Mouse (Mus musculus) lung, postnatal 14 days (tissue): Measurements from ENCODE around the gene Lrrc28.
A peak's percentile ranks its signal among the peaks of the same experiment; 100 is the strongest.
"Not testable (repeated sequence)": the region's sequence is repeated elsewhere in the genome, so short reads cannot be mapped to it uniquely, and the experiment has no call there.

Experiments
- DNase-seq: peaks from one replicate; pipeline ENCODE4 v3.0.0; 2021

Lrrc28 gene

GRCm38 (mm10) chr7:67525886-67526580 is 119.0 kb downstream of the Lrrc28 start:
- DNase-seq: no peak

GRCm38 (mm10) chr7:67524069-67524468 is 121.0 kb downstream of the Lrrc28 start:
- DNase-seq: not testable (repeated sequence)

- DNase-seq: no peak
Observed at GRCm38 (mm10) chr7:67523400-67523799, 121.7 kb downstream of the Lrrc28 start.

- not testable (repeated sequence) for DNase-seq
Observed at GRCm38 (mm10) chr7:67521731-67522130, 123.3 kb downstream of the Lrrc28 start.

- DNase-seq: peak; percentile 13
Observed at GRCm38 (mm10) chr7:67520959-67521358, 124.1 kb downstream of the Lrrc28 start.

GRCm38 (mm10) chr7:67520001-67520400 is 125.1 kb downstream of the Lrrc28 start:
- no peak for DNase-seq

- no peak for DNase-seq
Observed at GRCm38 (mm10) chr7:67515621-67516020, 129.4 kb downstream of the Lrrc28 start.

GRCm38 (mm10) chr7:67514893-67515292 is 130.2 kb downstream of the Lrrc28 start:
- peak; percentile 69 for DNase-seq

GRCm38 (mm10) chr7:67514380-67514779 is 130.7 kb downstream of the Lrrc28 start:
- DNase-seq: peak; percentile 53

GRCm38 (mm10) chr7:67513656-67514055 is 131.4 kb downstream of the Lrrc28 start:
- no peak for DNase-seq

- no peak for DNase-seq
Observed at GRCm38 (mm10) chr7:67511606-67512005, 133.5 kb downstream of the Lrrc28 start.

- DNase-seq: no peak
Observed at GRCm38 (mm10) chr7:67503281-67504010, 141.6 kb downstream of the Lrrc28 start.

GRCm38 (mm10) chr7:67502631-67503030 is 142.4 kb downstream of the Lrrc28 start:
- DNase-seq: no peak

GRCm38 (mm10) chr7:67500878-67501277 is 144.2 kb downstream of the Lrrc28 start:
- no peak for DNase-seq

GRCm38 (mm10) chr7:67500076-67500828 is 144.8 kb downstream of the Lrrc28 start:
- DNase-seq: no peak

GRCm38 (mm10) chr7:67499516-67499915 is 145.6 kb downstream of the Lrrc28 start:
- no peak for DNase-seq

- no peak for DNase-seq
Observed at GRCm38 (mm10) chr7:67493795-67494687, 151.0 kb downstream of the Lrrc28 start.

GRCm38 (mm10) chr7:67487889-67488411 is 157.1 kb downstream of the Lrrc28 start:
- peak; percentile 26 for DNase-seq

- DNase-seq: no peak
Observed at GRCm38 (mm10) chr7:67486925-67487760, 157.9 kb downstream of the Lrrc28 start.

GRCm38 (mm10) chr7:67486417-67486816 is 158.7 kb downstream of the Lrrc28 start:
- DNase-seq: no peak

GRCm38 (mm10) chr7:67483698-67484097 is 161.4 kb downstream of the Lrrc28 start:
- DNase-seq: no peak
